Mouse (Mus musculus) G1E (cell line): ENCODE results near the gene Cd248.

Experiments
- CTCF ChIP-seq: IDR thresholded peaks from 2 replicates; pipeline ENCODE4 v1.5.1; 2012; ENCODE audit warnings: low read depth, low read length, inconsistent platforms, mixed read lengths
- GATA1 ChIP-seq: IDR thresholded peaks from 2 replicates; pipeline ENCODE4 v1.6.1; 2012; ENCODE audit warnings: borderline replicate concordance, low read length, inconsistent platforms, mixed read lengths
- GATA2 ChIP-seq: IDR thresholded peaks from 2 replicates; pipeline ENCODE4 v1.6.1; 2012; ENCODE audit warnings: low read depth, low read length, inconsistent platforms, borderline replicate concordance
- TAL1 ChIP-seq: conservative IDR thresholded peaks from 2 replicates; pipeline ENCODE4 v1.6.1; 2012; ENCODE audit warnings: low read depth, low read length, inconsistent platforms, mixed read lengths

DNA sequence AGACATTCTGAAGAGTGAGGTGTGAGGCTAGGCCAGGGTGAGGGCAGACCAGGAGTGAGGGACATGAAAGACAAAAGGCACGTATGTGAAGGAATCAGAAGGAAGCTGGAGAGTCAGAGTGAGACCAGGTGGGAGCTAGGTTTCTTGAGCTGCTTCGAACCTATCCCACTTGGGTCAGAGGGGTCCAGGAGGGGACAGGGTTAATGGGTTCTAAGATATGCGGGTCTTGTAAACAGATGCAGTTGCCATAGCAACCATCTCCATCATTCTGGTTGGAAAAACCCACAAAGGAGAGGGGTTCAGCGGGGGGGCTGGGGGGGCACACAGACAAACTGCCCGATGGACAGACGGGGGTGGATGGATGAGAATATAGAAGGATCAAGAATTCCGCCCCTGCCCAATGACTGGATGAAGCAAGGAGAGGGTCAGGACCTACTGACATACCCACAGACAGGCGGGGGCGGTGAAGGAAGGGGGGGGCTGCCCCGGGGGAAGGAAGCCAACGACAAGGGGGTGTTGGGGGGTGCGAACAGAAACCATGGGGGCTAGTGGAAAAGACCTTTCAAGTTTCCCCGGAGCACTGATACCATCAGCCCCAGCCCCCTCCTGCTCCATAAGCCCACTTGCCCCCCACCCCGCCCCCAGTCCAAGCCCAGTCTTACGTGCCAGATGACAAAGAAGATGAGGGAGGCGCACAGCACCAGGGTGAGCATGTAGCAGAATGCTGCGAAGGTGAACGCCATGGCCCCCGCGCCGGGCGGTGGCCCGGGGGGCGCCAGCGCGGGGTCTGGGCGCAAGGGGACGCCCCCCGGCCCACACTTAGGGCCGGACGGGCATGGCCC is 29.9 kb downstream of the Cd248 start:
- no peak for TF ChIP-seq CTCF
- TF ChIP-seq GATA2 = no peak
- no peak for TF ChIP-seq TAL1
- TF ChIP-seq GATA1 = no peak
